Mouse (Mus musculus) left cerebral cortex, postnatal 10 days (tissue): ENCODE results near the gene Pik3ip1. TPM values are rescaled to one million over a fixed set of nuclear protein-coding genes. Genes with fewer than 3 reads are reported as not detected.

Experiments
- DNase-seq, 2 experiments: peaks; one replicate each; pipeline ENCODE4 v3.0.0; 2021 to 2022; ENCODE audit warnings: low spot score in 2 of 2, mixed read lengths in 1 of 2; ENCODE audit errors: extremely low spot score in 1 of 2
- intact Hi-C: fragments of 180-260 bp; cut with DNase I; formaldehyde crosslinking; loops from one replicate; pipeline ENCODE4 v1.15.1; 2025
- total RNA-seq, 2 experiments: library from RNA; stranded (reverse); gene quantifications; 2 replicates each; pipeline ENCODE4 v1.2.3; 2021

The Pik3ip1 gene
- total RNA-seq, 2 experiments from 2014 or later = 20.5 to 24.0 TPM

GRCm38 (mm10) chr11:3297871-3298812, 32.1 kb upstream of the Pik3ip1 start:
- peak in 1 of 2 experiments; percentile 8 for DNase-seq
- intact Hi-C loops = no loop called here

GRCm38 (mm10) chr11:3298813-3299185, 31.4 kb upstream of the Pik3ip1 start:
- intact Hi-C loops = no loop called here
- peak in 1 of 2 experiments; percentile 22 for DNase-seq

- no peak for DNase-seq
- intact Hi-C loops = no loop called here
Observed at GRCm38 (mm10) chr11:3301075-3301474, 29.1 kb upstream of the Pik3ip1 start.

DNA sequence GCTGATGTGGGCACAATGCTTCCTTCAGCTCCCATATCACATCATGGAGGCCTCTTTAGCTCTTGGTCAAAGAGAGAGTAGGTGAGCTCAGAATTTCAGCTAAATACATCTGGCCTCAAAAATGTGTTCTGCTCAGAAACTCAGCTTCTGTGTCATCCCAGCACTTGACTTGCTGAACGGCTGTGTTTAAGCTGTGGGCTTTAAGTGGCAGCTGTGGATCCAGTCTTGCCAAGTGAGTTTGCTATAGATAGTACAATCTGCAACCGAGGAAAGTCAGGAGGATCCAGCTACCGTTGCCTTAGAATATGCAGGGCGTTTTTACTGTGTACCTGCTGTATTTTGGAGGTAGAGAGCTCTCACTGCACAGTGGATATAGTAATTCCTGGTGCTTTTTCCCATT, 27.8 kb upstream of the Pik3ip1 start:
- peak in 1 of 2 experiments; percentile 46 for DNase-seq
- intact Hi-C loops = no loop called here

GRCm38 (mm10) chr11:3302792-3303191, 27.4 kb upstream of the Pik3ip1 start:
- peak in 1 of 2 experiments; percentile 52 for DNase-seq
- intact Hi-C loops = no loop called here

- intact Hi-C loops = no loop called here
- DNase-seq = no peak
Observed at GRCm38 (mm10) chr11:3305821-3306220, 24.4 kb upstream of the Pik3ip1 start.

DNA sequence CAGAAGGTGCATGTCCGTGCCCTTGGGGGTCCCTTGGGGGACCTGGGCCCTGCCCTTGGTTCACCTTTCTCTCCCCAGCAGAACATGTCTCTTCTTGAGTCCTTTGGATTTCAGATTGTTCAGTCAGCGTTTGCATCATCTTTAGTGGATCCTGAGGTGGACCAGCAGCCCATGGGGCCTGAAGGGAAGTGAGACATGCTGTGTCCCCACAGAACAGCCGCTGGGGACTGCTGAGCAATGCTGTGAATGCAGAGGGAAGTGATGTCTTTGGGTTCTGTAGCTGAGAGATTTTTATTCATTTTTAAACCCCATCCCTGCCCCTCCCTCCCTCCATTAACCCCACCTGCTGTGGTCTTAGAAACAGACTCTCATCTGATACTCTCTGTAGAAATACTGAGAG, 22.3 kb upstream of the Pik3ip1 start:
- intact Hi-C loops = no loop called here
- no peak for DNase-seq

DNA sequence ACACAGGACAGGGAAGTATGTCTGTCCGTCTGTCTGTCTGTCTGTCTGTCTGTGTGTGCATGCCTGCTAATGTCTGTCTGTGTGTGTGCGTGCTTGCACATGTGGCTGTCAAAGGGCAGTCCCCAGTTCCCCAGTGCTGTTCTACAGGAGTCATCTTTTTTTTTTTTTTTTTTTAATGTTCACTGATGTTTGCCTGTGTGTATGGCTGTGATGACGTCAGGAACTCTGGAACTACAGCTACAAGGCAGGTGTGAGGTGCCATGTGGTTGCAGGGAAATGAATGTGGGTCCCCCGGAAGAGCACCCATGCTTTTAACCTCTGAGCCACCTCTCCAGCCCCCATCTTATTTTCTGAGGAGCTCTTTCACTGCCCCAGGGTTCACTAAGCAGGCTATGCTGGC, 20.3 kb upstream of the Pik3ip1 start:
- intact Hi-C loops = no loop called here

GRCm38 (mm10) chr11:3310789-3311585, 19.2 kb upstream of the Pik3ip1 start:
- no peak for DNase-seq
- intact Hi-C loops = no loop called here

More for the DNA sequence above, 20.3 kb upstream of the Pik3ip1 start:
- no peak for DNase-seq

DNA sequence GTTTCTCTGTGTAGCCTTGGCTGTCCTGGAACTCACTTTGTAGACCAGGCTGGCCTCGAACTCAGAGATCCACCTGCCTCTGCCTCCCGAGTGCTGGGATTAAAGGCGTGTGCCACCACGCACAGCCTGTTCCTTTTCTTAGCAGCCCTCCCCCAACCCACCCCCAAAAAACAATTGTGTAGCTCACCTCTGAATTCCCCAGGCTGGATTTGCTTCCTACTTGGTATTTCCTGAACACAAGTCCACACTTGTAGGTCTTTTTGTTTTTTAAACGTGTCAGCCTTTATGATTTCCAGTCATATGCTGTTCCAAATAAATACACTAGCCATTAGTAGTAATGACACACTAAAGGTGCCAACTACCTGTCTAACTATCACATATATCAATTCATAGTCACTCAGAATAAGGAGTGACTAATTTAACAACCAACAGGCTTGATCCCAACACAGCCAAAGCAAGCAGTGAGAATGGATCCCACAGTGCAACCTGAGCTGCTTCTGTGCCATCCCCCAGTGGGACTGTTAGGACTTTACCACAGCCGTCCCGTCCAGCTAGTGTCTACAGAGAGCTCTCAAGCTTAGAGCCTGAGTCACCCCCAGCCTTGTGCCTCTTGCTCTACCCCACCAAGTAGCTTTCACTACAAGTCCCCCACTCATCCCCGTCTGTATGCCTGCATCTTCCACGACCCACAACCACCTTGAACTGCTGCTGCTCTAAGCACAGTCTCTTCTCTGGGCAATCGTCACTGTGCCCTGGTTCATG, 18.4 kb upstream of the Pik3ip1 start:
- intact Hi-C loops = no loop called here
- no peak for DNase-seq

DNA sequence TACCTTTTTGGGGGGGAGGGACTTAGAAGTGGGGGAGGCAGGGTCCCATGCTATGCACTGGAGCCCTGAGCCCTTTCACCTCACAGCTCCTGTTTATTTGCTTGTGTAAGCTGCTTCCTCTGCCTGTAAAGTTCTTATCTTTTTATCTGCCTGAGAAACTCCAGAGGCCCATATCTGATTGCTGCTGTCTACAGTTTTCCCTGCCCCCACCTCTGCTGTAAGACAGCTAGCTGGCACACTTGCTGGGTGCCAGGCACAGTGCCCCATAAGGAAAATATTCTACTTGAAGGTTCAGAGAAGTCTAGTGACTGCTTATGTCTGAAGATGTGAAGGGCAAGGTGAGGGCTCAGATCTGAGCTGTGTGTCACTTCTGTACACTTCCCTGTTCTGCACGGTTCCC, 16.9 kb upstream of the Pik3ip1 start:
- DNase-seq = no peak
- intact Hi-C loops = no loop called here

DNA sequence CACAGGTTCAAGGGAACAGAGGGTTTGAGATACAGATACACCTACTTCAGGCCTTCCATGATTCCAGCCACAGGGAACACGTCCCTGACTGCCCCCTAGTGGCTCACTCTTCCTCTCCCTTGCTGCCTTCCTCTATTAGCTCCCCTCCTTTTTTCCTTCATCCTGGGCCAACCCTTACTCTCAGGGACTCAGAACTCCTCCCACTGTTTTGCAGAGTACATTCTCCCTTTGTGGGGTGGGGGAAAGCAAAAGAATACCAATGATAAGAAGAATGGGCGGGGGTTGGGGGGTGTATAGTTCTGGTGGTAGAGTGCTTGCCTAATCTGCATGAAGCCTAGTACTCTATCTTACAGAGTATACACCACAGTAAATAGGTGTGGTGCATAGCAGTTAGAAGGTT, 16.1 kb upstream of the Pik3ip1 start:
- peak in 1 of 2 experiments; percentile 75 for DNase-seq
- intact Hi-C loops = no loop called here

GRCm38 (mm10) chr11:3318286-3318685, 11.9 kb upstream of the Pik3ip1 start:
- intact Hi-C loops = no loop called here
- no peak for DNase-seq

- intact Hi-C loops = no loop called here
Observed at GRCm38 (mm10) chr11:3328271-3328670, 1.9 kb upstream of the Pik3ip1 start.

GRCm38 (mm10) chr11:3328806-3329775, 1.1 kb upstream of the Pik3ip1 start:
- DNase-seq = no peak
- intact Hi-C loops = no loop called here

More at GRCm38 (mm10) chr11:3328271-3328670, 1.9 kb upstream of the Pik3ip1 start:
- DNase-seq = no peak

GRCm38 (mm10) chr11:3330566-3330965, 365 bp downstream of the Pik3ip1 start:
- intact Hi-C loops = loop anchor here (1.0 kb wide), 1 partner anchor 41 kb away; no protein-coding TSS in a partner anchor
- peak; percentile 87 to 92 for DNase-seq

- intact Hi-C loops = loop anchor here (1.0 kb wide), 1 partner anchor 42 kb away; no protein-coding TSS in a partner anchor
Observed at GRCm38 (mm10) chr11:3330991-3331750, 970 bp downstream of the Pik3ip1 start.

More at GRCm38 (mm10) chr11:3330991-3331750, 970 bp downstream of the Pik3ip1 start:
- DNase-seq = no peak
